Mouse (Mus musculus): ENCODE measurements at regions not wholly inside any gene's neighbourhood (a gene's known extent, or its start where the extent isn't known, plus 50 kb on each side); places are given as distances from the start of the nearest gene placed in this dataset.
A peak's percentile ranks its signal among the peaks of the same experiment; 100 is the strongest.

DNA sequence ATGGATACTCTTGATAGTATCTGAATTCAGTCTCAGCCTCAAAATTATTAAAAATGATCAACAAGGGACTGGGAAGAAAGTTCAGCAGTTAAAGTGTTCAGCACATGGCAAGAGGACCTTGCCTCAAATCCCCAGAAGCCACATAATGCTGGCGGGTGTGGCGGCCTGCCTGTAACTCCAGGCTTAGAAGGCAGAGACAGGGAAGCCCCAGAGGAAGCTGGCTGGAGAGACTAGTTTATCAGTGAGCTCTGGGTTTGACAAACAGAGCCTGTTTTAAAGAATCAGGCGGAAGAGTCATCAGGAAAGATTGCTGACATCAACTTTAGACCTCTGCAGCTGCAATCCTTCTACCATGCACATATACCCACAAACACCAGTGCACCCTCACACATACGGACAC lies 52.1 kb upstream of the Fyn start:
- Histone ChIP-seq H3K36me3 (no peaks in the 10 kb centered on the region), H3K4me2 (no peak overlapping the region), H3K9me3 (replicated peaks) (no peaks in the 10 kb centered on the region), H3K9ac (replicated peaks) (no peak overlapping the region), H3K27ac (replicated peaks) (no peak overlapping the region), H3K27me3 (replicated peaks) (no peaks in the 10 kb centered on the region), H3K4me1 (peaks cover 10% of the 10 kb centered on the region), H3K4me3 (replicated peaks) (no peak overlapping the region)
- 83% methylated on average over 4 of the region's 4 CpGs for WGBS
- no peak for ATAC-seq (ENCODE audit: low FRiP score)

DNA sequence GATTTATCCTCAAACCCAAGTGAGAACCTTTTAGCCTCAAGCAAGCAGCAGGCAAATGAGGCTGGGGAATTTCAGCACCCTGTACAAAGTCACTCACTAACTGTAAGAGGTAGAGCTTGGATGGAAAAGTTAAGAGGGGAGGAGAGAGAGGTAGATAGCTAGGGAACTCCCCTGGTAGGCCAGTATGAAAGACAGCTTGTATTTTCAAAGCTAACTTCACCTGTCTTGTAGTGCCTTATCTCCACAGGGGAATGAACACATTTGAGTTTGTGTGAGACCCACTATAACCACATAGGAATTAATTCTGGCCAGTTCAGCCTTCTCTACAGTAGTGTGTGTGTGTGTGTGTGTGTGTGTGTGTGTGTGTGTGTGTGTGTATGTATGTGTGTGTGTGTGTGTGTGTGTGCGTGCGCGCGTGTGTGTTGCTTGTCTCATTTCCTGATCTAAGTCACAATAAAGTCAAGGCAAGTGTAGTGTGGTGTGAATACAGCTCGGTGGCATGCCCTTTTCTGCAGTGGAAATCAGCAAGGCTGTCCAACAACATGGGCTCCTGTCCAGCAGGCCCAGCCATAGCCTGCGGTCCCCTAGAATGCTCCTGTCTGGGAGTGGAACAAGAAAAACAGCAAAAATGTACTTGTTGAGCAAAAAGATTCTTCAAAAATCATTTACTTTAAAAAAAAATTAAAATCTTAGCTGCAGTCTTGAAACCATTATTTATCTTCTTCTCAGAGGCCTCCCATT lies 53.1 kb upstream of the Fyn start:
- Histone ChIP-seq H3K4me1 (peaks cover under 1% of the 10 kb centered on the region; the same call in 1 of the 2 replicates), H3K9me3 (replicated peaks) (no peaks in the 10 kb centered on the region), H3K27me3 (replicated peaks) (no peaks in the 10 kb centered on the region), H3K27ac (replicated peaks) (no peak overlapping the region), H3K4me3 (replicated peaks) (no peak overlapping the region), H3K9ac (replicated peaks) (no peak overlapping the region), H3K36me3 (no peaks in the 10 kb centered on the region), H3K4me2 (no peak overlapping the region)
- 85% methylated on average over 4 of the region's 6 CpGs for WGBS
- no peak for ATAC-seq (ENCODE audit: low FRiP score)

DNA sequence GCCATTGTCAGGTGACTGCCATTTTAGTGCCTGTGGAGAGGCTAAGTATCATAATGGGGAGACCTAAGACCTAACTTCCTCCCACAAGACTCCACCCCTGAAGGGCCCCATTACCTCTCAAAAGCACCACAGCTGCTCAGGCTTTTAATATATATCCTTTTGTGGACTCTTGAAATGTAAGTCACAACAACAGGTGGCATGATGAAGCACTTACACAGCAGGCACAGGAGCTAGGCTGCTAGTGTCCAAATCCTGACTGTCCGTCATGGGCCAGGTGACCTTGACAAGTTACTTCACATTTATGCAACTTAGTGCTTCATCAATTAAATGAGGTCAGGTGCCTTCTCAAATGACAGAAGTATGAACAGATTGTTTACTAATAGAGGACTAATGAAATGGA lies 57.2 kb upstream of the Fyn start:
- Histone ChIP-seq H3K27me3 (replicated peaks) (no peaks in the 10 kb centered on the region), H3K4me3 (replicated peaks) (no peak overlapping the region), H3K9me3 (replicated peaks) (no peaks in the 10 kb centered on the region), H3K36me3 (no peaks in the 10 kb centered on the region), H3K9ac (replicated peaks) (no peak overlapping the region), H3K27ac (replicated peaks) (no peak overlapping the region), H3K4me2 (no peak overlapping the region), H3K4me1 (no peaks in the 10 kb centered on the region)
- ATAC-seq (ENCODE audit: low FRiP score), result no peak
- WGBS, result 88% methylated on average over 1 of the region's 1 CpGs

- ATAC-seq (ENCODE audit: low FRiP score), result no peak
- Histone ChIP-seq H3K4me3 (replicated peaks) (no peak overlapping the region), H3K9me3 (replicated peaks) (no peaks in the 10 kb centered on the region), H3K4me1 (no peaks in the 10 kb centered on the region), H3K9ac (replicated peaks) (no peak overlapping the region), H3K36me3 (no peaks in the 10 kb centered on the region), H3K27me3 (replicated peaks) (no peaks in the 10 kb centered on the region), H3K27ac (replicated peaks) (no peak overlapping the region), H3K4me2 (no peak overlapping the region)
- WGBS, result 81% methylated on average over 1 of the region's 1 CpGs
These were observed 60.1 kb upstream of the Fyn start for GRCm38 (mm10) chr10:39308535-39308934.

- Histone ChIP-seq H3K27me3 (replicated peaks) (no peaks in the 10 kb centered on the region), H3K9me3 (replicated peaks) (no peaks in the 10 kb centered on the region), H3K36me3 (no peaks in the 10 kb centered on the region), H3K4me3 (replicated peaks) (no peak overlapping the region), H3K4me2 (no peak overlapping the region), H3K9ac (replicated peaks) (no peak overlapping the region), H3K4me1 (peaks cover 28% of the 10 kb centered on the region), H3K27ac (replicated peaks) (no peak overlapping the region)
- WGBS, result 77% methylated on average over 11 of the region's 11 CpGs
- ATAC-seq (ENCODE audit: low FRiP score), result no peak
These were observed 75.8 kb upstream of the Fyn start for GRCm38 (mm10) chr10:39292703-39293496.

GRCm38 (mm10) chr10:39291747-39292198 lies 76.9 kb upstream of the Fyn start:
- Histone ChIP-seq H3K9me3 (replicated peaks) (no peaks in the 10 kb centered on the region), H3K4me1 (peaks cover 28% of the 10 kb centered on the region), H3K27ac (replicated peaks) (peak overlapping the region; percentile 67), H3K4me2 (no peak overlapping the region), H3K9ac (replicated peaks) (no peak overlapping the region), H3K4me3 (replicated peaks) (no peak overlapping the region), H3K27me3 (replicated peaks) (no peaks in the 10 kb centered on the region), H3K36me3 (no peaks in the 10 kb centered on the region)
- 49% methylated on average over 9 of the region's 9 CpGs for WGBS
- peak; percentile 68; the same call in 1 of the 2 replicates for ATAC-seq (ENCODE audit: low FRiP score)

DNA sequence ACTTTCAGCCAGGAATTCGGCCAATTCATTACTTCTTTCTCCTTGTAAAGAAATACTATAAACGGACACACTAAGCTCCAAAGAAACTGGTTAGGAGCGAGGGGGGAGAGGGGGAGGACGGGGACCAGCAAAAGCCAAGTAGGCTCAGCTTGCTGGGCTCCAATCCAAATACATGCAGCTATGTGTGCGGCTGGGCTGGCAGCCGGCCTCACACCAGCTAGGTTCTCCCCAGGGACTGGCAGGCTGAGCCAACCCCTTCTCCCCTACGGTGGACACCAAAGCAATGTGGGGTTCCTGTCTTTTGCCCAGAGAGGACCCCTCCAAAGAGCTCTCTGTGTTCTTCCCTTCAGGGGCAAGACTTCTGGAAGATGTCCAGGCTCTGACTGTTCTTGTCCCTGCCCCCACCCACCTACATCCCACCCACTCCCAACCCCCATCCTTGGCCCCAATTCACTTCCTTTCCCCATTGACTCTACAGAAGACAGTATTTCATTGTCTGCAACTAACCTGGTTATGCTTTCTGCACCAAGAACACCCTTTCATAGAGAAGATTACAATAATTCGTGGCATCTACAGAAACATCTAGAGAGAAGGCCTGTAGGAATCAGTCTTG lies 77.4 kb upstream of the Fyn start:
- WGBS, result 41% methylated on average over 8 of the region's 8 CpGs
- peak overlapping the region; percentile 67 for H3K27ac ChIP-seq (replicated peaks)

DNA sequence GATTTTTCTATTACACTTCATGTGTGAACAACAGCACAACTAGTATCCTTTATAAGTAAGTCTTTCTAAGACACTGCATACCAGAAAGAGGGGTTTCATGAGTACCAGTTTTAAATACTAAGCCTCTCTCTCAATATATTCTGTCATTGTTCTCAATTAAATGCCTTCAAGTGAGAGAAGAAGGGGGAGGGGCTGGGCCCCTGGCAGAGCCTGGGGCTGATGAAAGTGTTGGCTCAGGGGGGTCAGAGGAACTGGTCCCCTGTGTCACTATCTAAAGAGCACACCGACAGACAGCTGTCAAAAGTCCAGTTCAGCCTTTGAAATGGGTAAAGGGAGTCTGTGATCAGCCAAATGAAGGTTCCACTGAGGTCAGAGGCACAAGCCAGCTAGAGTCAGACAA lies 78.4 kb upstream of the Fyn start:
- Histone ChIP-seq H3K27me3 (replicated peaks) (no peaks in the 10 kb centered on the region), H3K4me2 (no peak overlapping the region), H3K36me3 (no peaks in the 10 kb centered on the region), H3K9me3 (replicated peaks) (no peaks in the 10 kb centered on the region), H3K4me1 (peaks cover 28% of the 10 kb centered on the region), H3K27ac (replicated peaks) (0 out of 2 replicates have a peak overlapping the region, but pooled peaks have one; percentile 41), H3K9ac (replicated peaks) (no peak overlapping the region), H3K4me3 (replicated peaks) (no peak overlapping the region)
- 15% methylated on average over 1 of the region's 1 CpGs for WGBS
- no peak for ATAC-seq (ENCODE audit: low FRiP score)

More for the DNA sequence above, 77.4 kb upstream of the Fyn start:
- peak; percentile 90 for ATAC-seq (ENCODE audit: low FRiP score)
- no peak overlapping the region for H3K9ac ChIP-seq (replicated peaks)
- no peaks in the 10 kb centered on the region for H3K9me3 ChIP-seq (replicated peaks)
- no peak overlapping the region for H3K4me2 ChIP-seq
- H3K27me3 ChIP-seq (replicated peaks), result no peaks in the 10 kb centered on the region
- H3K4me1 ChIP-seq, result peaks cover 28% of the 10 kb centered on the region
- H3K4me3 ChIP-seq (replicated peaks), result no peak overlapping the region
- no peaks in the 10 kb centered on the region for H3K36me3 ChIP-seq

DNA sequence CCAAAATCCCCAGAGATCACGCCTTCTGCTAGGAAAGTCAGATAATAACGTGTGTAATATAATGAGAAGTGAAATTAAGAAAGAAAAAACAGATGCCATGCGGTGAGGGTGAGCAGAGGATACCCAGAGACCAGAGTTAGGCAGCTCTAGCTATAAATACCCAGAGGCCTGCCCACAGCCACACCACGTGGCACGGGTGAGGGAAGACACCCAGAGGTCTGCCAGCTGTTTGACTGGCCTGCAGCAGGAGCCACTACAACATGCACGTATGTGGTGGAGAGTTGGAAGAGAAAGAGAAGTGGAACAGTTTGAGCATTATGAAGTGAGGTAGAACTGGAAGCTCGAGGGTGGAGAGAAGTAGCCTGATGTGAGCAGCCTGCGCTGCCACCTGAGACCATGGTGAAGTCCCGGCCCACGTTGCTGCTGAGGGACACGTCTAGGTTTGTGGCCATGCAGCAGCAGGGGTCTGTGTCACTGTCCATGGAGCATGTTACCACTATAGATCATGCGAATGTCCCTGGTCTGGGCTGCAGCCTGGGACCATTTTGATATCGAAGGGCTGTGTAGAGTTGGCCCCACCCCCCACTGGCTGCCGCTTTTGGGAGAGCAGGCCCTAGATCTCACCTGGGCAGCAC lies 88.2 kb upstream of the Fyn start:
- no peak overlapping the region for H3K4me2 ChIP-seq
- WGBS, result 77% methylated on average over 14 of the region's 14 CpGs
- no peaks in the 10 kb centered on the region for H3K36me3 ChIP-seq
- H3K9me3 ChIP-seq (replicated peaks), result no peaks in the 10 kb centered on the region
- no peak overlapping the region for H3K9ac ChIP-seq (replicated peaks)
- H3K27me3 ChIP-seq (replicated peaks), result no peaks in the 10 kb centered on the region
- peaks cover 9% of the 10 kb centered on the region; the same call in 1 of the 2 replicates for H3K4me1 ChIP-seq
- H3K27ac ChIP-seq (replicated peaks), result 0 out of 2 replicates have a peak overlapping the region, but pooled peaks have one; percentile 28
- no peak overlapping the region for H3K4me3 ChIP-seq (replicated peaks)
- ATAC-seq (ENCODE audit: low FRiP score), result no peak

DNA sequence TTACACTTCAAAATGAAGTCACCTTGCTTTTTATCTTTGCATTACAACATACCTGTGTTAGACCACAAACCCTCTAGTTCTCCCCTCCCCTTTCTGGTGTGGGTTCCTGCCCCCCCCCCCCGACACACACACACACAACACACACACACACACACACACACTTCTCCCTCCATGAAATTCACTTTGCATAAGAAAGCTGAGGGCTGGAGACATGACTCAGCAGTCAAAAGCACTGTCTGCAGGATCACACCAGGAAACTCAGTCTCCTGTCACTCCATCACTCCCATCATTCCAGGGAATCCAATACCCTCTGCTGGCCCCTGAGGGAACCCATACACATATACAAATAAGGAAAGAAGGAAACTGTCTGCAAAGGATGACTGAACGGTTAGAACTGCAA lies 94.5 kb upstream of the Fyn start:
- WGBS, result 36% methylated on average over 2 of the region's 2 CpGs
- Histone ChIP-seq H3K27me3 (replicated peaks) (no peaks in the 10 kb centered on the region), H3K9ac (replicated peaks) (no peak overlapping the region), H3K4me2 (no peak overlapping the region), H3K27ac (replicated peaks) (no peak overlapping the region), H3K36me3 (no peaks in the 10 kb centered on the region), H3K4me1 (peaks cover 6% of the 10 kb centered on the region; the same call in 1 of the 2 replicates), H3K4me3 (replicated peaks) (no peak overlapping the region), H3K9me3 (replicated peaks) (no peaks in the 10 kb centered on the region)
- ATAC-seq (ENCODE audit: low FRiP score), result 0 out of 2 replicates have a peak, but pooled peaks have one; percentile 28

DNA sequence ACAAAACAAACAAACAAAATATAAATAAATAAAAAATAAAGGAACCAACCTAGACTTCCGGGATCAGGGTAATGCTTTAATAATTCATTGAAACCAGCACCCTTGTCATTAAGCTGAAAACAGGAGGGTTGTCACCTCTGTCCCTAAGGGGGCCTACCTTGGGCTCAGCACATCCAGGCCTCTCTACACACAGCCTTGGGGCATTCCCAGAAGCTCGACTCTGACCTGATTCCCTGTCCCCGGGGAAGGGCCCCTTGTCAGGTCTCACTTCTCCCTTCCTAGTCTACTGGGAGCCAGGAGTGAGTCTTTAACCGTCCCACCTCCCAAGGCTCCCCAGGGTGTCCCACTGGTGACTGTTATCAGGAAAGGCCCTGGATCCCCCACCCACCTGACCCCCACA lies 95.2 kb upstream of the Fyn start:
- Histone ChIP-seq H3K27me3 (replicated peaks) (no peaks in the 10 kb centered on the region), H3K4me2 (no peak overlapping the region), H3K36me3 (no peaks in the 10 kb centered on the region), H3K4me1 (peaks cover 6% of the 10 kb centered on the region; the same call in 1 of the 2 replicates), H3K4me3 (replicated peaks) (no peak overlapping the region), H3K27ac (replicated peaks) (no peak overlapping the region), H3K9ac (replicated peaks) (no peak overlapping the region), H3K9me3 (replicated peaks) (no peaks in the 10 kb centered on the region)
- 65% methylated on average over 4 of the region's 4 CpGs for WGBS
- peak; percentile 31; the same call in 1 of the 2 replicates for ATAC-seq (ENCODE audit: low FRiP score)
